Mouse (Mus musculus): ENCODE measurements at regions not wholly inside any gene's neighbourhood (a gene's known extent, or its start where the extent isn't known, plus 50 kb on each side); places are given as distances from the start of the nearest gene placed in this dataset.

DNA sequence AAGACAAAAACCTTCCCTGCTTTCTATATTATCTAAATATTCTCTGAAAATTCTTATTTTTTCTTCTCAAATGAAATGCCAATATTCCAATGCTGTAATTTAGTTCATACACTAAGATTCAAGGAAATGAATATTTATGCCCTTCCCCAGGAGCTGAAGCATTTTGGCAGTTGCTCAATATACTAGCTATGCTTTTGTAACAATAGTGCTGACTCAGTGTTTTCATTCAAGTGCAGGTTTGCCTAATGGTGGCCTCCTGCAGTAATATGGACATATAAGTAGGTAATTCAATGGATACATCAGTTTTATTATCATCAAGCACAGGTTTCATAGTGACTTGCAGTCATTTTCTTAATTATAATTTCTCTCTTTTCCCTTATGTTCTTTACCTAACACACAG, 1437.3 kb downstream of the Naaladl2 start:
- TF ChIP-seq CTCF (IDR thresholded peaks at IDR 0.05) (no peak), EP300 (IDR thresholded peaks at IDR 0.05) (no peak)

Data from lung, postnatal 0 days (tissue).